In the genomic region with DNA sequence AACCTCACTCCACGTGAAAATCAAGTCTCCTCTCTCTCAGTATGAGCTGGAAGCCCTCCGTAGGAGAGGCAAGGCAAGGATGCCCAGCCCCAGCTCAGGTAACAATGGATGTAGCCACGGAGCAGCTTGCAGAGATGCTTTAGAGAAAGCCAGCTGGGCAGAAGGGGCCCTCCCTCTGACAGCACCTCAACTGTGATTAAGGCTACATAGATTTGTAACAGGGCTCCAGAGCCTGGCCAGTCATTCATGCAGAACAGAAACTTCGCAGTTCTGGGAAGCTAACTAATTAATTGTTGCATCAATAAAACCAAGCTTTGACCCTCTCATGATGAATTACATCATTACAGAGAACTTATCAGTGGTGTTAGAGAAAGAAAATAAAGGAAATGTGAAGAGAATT, we compare ENCODE assay signal across 24 mouse cellular contexts.
"Had no signal": no experiment of that assay in that cellular context is flagged by ENCODE, and none has a peak within 500 bp of the region (broad histone marks: within the 10 kb centered on the region; RNA-seq: fewer than 3 reads in every experiment).

No protein-coding gene starts in this region.

- ATAC-seq: forebrain, embryonic 13.5 days; forebrain, embryonic 14.5 days; forebrain, embryonic 15.5 days; forebrain, embryonic 16.5 days; forebrain, postnatal 0 days had no signal

- H3K27me3 ChIP-seq: embryonic facial prominence, embryonic 12.5 days; embryonic facial prominence, embryonic 13.5 days; embryonic facial prominence, embryonic 15.5 days; forebrain, embryonic 12.5 days; forebrain, embryonic 13.5 days; forebrain, embryonic 15.5 days had no signal

- DNase-seq: cerebellum, adult 9-10 months; cerebellum, adult 9-11 months; cerebellum, postnatal 10 days; cerebellum, postnatal 14 days; cerebellum, postnatal 25 days; cerebellum, postnatal 36 days; embryo, embryonic 11 days; forebrain, postnatal 0 days; gastrocnemius, adult 2 months; gastrocnemius, postnatal 10 days; gastrocnemius, postnatal 14 days; gastrocnemius, postnatal 25 days; gastrocnemius, postnatal 36 days; heart, adult 11 months; heart, adult 18-20 months; heart, adult 2 months had no signal
